Comparison of ENCODE assay signal across 12 mouse cellular contexts in genomic region chr10:122318886-122319285, GRCm38 (mm10).
DNase-seq lines count a peak whose midpoint lies in the region; ATAC-seq and TF ChIP-seq lines count a peak whose summit lies in the region.
"Had no signal": no experiment of that assay in that cellular context is flagged by ENCODE, and none has a peak within 500 bp of the region (broad histone marks: within the 10 kb centered on the region; RNA-seq: fewer than 3 reads in every experiment).

No protein-coding gene starts in this region.

- no peak overlapping the region for H3K4me2 ChIP-seq in heart, embryonic 12.5 days
- no peak overlapping the region for H3K4me2 ChIP-seq in midbrain, embryonic 15.5 days
- no peak overlapping the region for H3K4me2 ChIP-seq in forebrain, postnatal 0 days (ENCODE audit: low read depth)
- H3K4me2 ChIP-seq in midbrain, embryonic 14.5 days (ENCODE audit: low read length), result no peak overlapping the region
- H3K4me2 ChIP-seq: embryonic facial prominence, embryonic 12.5 days; heart, embryonic 15.5 days had no signal

- no peaks in the 10 kb centered on the region for H3K4me1 ChIP-seq in heart, embryonic 12.5 days (replicated peaks)
- H3K4me1 ChIP-seq in midbrain, embryonic 10.5 days, result no peaks in the 10 kb centered on the region
- H3K4me1 ChIP-seq in midbrain, embryonic 15.5 days, result 0 out of 2 replicates have a peak, but pooled peaks cover 3% of the 10 kb centered on the region
- no peaks in the 10 kb centered on the region for H3K4me1 ChIP-seq in forebrain, postnatal 0 days (ENCODE audit: insufficient read depth)
- no peaks in the 10 kb centered on the region for H3K4me1 ChIP-seq in midbrain, embryonic 14.5 days (ENCODE audit: control insufficient read depth, insufficient read depth, low read length)
- H3K4me1 ChIP-seq: embryonic facial prominence, embryonic 12.5 days; heart, embryonic 15.5 days had no signal

- 71% methylated on average over 4 of the region's 4 CpGs for WGBS in heart, embryonic 12.5 days
- 86% methylated on average over 4 of the region's 4 CpGs for WGBS in midbrain, embryonic 10.5 days
- WGBS in midbrain, embryonic 15.5 days, result 63% methylated on average over 4 of the region's 4 CpGs
- 38% methylated on average over 4 of the region's 4 CpGs for WGBS in forebrain, postnatal 0 days
- WGBS in midbrain, embryonic 14.5 days, result 62% methylated on average over 4 of the region's 4 CpGs

- no peak overlapping the region for H3K4me3 ChIP-seq in heart, embryonic 12.5 days
- no peak overlapping the region for H3K4me3 ChIP-seq in midbrain, embryonic 10.5 days
- H3K4me3 ChIP-seq in midbrain, embryonic 15.5 days, result no peak overlapping the region
- H3K4me3 ChIP-seq in forebrain, postnatal 0 days (ENCODE audit: low read depth, low read length), result no peak overlapping the region
- no peak overlapping the region for H3K4me3 ChIP-seq in midbrain, embryonic 14.5 days (replicated peaks; ENCODE audit: low read depth, low read length)
- H3K4me3 ChIP-seq: embryonic facial prominence, embryonic 12.5 days; heart, embryonic 15.5 days had no signal

- no peak for ATAC-seq in heart, embryonic 12.5 days (ENCODE audit: insufficient number of reproducible peaks, low FRiP score)
- ATAC-seq in midbrain, embryonic 15.5 days (replicated peaks), result no peak
- ATAC-seq in forebrain, postnatal 0 days, result peak; percentile 80
- ATAC-seq in midbrain, embryonic 14.5 days (ENCODE audit: low FRiP score, low TSS enrichment), result no peak
- no peak for ATAC-seq in granulocyte monocyte progenitor cell, adult 5-6 weeks (replicated peaks; ENCODE audit: poor library complexity, severe bottlenecking)

- DNase-seq in heart, adult 18-20 months, result peak; percentile 44 to 70
- peak; percentile 15 for DNase-seq in midbrain, embryonic 10.5 days (ENCODE audit: low spot score)
- DNase-seq in forebrain, postnatal 0 days, result peak; percentile 34
- DNase-seq in midbrain, embryonic 14.5 days, result peak; percentile 53
- no peak for DNase-seq in c-Kit-positive CD71-positive TER-119-positive erythroid progenitor cells, embryonic 14.5 days (ENCODE audit: low spot score)
- DNase-seq: thymus, postnatal 36 days had no signal

- no peak for TF ChIP-seq CTCF in forebrain, postnatal 0 days (IDR thresholded peaks at IDR 0.05; ENCODE audit: low read depth)

- no peaks in the 10 kb centered on the region for H3K9me3 ChIP-seq in heart, embryonic 12.5 days (replicated peaks)
- H3K9me3 ChIP-seq in midbrain, embryonic 10.5 days (replicated peaks), result no peaks in the 10 kb centered on the region
- no peaks in the 10 kb centered on the region for H3K9me3 ChIP-seq in midbrain, embryonic 15.5 days
- no peaks in the 10 kb centered on the region for H3K9me3 ChIP-seq in forebrain, postnatal 0 days (ENCODE audit: low read length)
- no peaks in the 10 kb centered on the region for H3K9me3 ChIP-seq in midbrain, embryonic 14.5 days (ENCODE audit: control insufficient read depth, low read length)
- H3K9me3 ChIP-seq: embryonic facial prominence, embryonic 12.5 days; heart, embryonic 15.5 days had no signal

- no peaks in the 10 kb centered on the region for H3K27me3 ChIP-seq in heart, embryonic 12.5 days (replicated peaks)
- no peaks in the 10 kb centered on the region for H3K27me3 ChIP-seq in midbrain, embryonic 10.5 days (ENCODE audit: low read depth, poor library complexity, severe bottlenecking)
- no peaks in the 10 kb centered on the region for H3K27me3 ChIP-seq in midbrain, embryonic 15.5 days (replicated peaks)
- no peaks in the 10 kb centered on the region for H3K27me3 ChIP-seq in forebrain, postnatal 0 days (ENCODE audit: insufficient read depth, low read length)
- no peaks in the 10 kb centered on the region for H3K27me3 ChIP-seq in midbrain, embryonic 14.5 days (ENCODE audit: control insufficient read depth, insufficient read depth, low read length)
- H3K27me3 ChIP-seq: CH12.LX; embryonic facial prominence, embryonic 12.5 days; heart, embryonic 15.5 days had no signal

- H3K9ac ChIP-seq in heart, embryonic 12.5 days, result no peak overlapping the region
- H3K9ac ChIP-seq in midbrain, embryonic 15.5 days, result no peak overlapping the region
- no peak overlapping the region for H3K9ac ChIP-seq in forebrain, postnatal 0 days
- H3K9ac ChIP-seq in midbrain, embryonic 14.5 days (replicated peaks; ENCODE audit: low read length), result no peak overlapping the region
- H3K9ac ChIP-seq: embryonic facial prominence, embryonic 12.5 days; heart, embryonic 15.5 days had no signal

- H3K27ac ChIP-seq in heart, embryonic 12.5 days (ENCODE audit: poor library complexity, severe bottlenecking), result no peak overlapping the region
- H3K27ac ChIP-seq in midbrain, embryonic 10.5 days (replicated peaks), result no peak overlapping the region
- no peak overlapping the region for H3K27ac ChIP-seq in midbrain, embryonic 15.5 days
- no peak overlapping the region for H3K27ac ChIP-seq in forebrain, postnatal 0 days (ENCODE audit: low read depth, low read length)
- H3K27ac ChIP-seq in midbrain, embryonic 14.5 days (replicated peaks; ENCODE audit: low read depth, low read length), result no peak overlapping the region
- H3K27ac ChIP-seq: embryonic facial prominence, embryonic 12.5 days; heart, embryonic 15.5 days had no signal

- no peaks in the 10 kb centered on the region for H3K36me3 ChIP-seq in heart, embryonic 12.5 days
- H3K36me3 ChIP-seq in midbrain, embryonic 10.5 days, result no peaks in the 10 kb centered on the region
- no peaks in the 10 kb centered on the region for H3K36me3 ChIP-seq in midbrain, embryonic 15.5 days (replicated peaks)
- H3K36me3 ChIP-seq in forebrain, postnatal 0 days (ENCODE audit: insufficient read depth), result no peaks in the 10 kb centered on the region
- no peaks in the 10 kb centered on the region for H3K36me3 ChIP-seq in midbrain, embryonic 14.5 days (ENCODE audit: control insufficient read depth, insufficient read depth, low read length)
- H3K36me3 ChIP-seq: embryonic facial prominence, embryonic 12.5 days; heart, embryonic 15.5 days had no signal
